Mouse (Mus musculus) stomach, postnatal 0 days (tissue): ENCODE data around the gene Brd7.
A peak's percentile ranks its signal among the peaks of the same experiment; 100 is the strongest.

ENCODE experiments used
- CTCF ChIP-seq: IDR thresholded peaks from 2 replicates; pipeline ENCODE4 v1.5.1; 2016; ENCODE audit warnings: antibody characterized with exemption, low read depth, mild to moderate bottlenecking, moderate library complexity
- EP300 ChIP-seq: optimal IDR thresholded peaks from 2 replicates; pipeline ENCODE3; 2016; ENCODE audit warnings: antibody characterized with exemption

GRCm38 (mm10) chr8:88357946-88358345, 4.0 kb downstream of the Brd7 start:
- TF ChIP-seq EP300 (no peak), CTCF (peak; percentile 70)
